Mouse (Mus musculus) gastrocnemius, postnatal 25 days (tissue): Measurements from ENCODE around the gene Knstrn. TPM values are rescaled to one million over a fixed set of nuclear protein-coding genes. Genes with fewer than 3 reads are reported as not detected.

Experiments
- DNase-seq: peaks from one replicate; pipeline ENCODE4 v3.0.0; 2022
- total RNA-seq, 2 experiments: library from RNA; stranded (reverse); gene quantifications; 1 replicate in 1 of 2; 2 replicates in 1 of 2; pipeline ENCODE4 v1.2.3; 2021

Knstrn gene
- total RNA-seq, 2 experiments from 2014 or later = 0.92 to 1.3 TPM

DNA sequence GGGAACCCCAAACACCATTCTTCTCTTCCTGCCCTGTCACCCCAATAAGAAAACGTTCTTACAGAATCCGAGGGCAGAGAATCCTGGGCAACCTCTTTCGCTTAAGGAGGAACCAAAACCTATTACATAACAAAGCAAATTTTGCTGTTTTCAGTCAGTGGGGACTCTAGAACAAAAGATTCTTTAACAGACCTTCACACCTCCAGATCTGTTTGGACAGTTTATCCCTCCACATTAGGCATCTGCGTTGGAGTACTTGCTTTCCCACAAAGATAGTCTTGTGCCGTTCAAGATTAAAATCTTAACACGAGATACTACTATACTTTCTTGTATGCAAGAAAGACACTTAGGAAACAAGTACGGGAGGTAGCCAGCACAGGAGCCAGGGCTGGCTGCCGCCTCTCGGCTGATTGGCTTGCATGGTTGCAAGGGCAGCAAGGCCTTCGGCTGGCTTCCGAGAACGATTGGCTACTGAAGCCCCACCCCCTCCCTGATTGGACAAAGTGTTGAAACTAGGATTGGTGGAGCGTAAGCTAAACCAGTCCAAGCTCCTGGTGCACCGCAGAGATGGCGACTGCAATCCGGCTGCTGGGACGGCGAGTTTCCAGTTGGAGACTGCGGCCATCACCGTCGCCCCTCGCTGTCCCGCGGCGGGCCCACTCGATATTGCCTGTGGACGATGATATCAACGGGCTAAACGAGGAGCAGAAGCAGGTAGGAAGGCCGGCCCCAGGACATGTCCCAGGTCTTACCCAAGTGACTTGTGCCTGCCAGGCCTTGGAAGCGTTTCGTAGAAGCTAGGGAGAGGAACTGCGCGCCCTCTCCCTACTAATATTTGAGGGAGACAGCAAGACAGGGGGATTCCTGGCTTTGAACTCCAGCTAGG is 47.9 kb downstream of the Knstrn start, which contains the start of gene Ivd:
TSS of gene Ivd (plus strand) at position 501 of the 886 bp plus-strand sequence.
- DNase-seq = peak; percentile 96

DNA sequence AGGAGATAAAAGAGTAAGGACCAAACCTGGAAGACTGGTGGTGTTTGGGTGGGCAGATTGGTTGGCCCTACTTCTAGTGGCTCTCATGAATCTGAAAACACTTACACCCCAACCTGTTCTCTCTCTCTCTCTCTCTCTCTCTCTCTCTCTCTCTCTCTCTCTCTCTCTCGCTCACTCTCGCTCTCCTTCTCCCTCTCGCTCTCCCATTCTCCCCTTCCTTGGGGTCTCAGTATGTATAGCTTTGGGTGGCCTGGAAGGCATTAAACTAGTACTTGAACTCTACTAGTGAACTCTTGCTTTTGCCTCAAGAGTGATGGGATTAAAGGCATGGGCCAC is 48.5 kb downstream of the Knstrn start:
- no peak for DNase-seq

DNA sequence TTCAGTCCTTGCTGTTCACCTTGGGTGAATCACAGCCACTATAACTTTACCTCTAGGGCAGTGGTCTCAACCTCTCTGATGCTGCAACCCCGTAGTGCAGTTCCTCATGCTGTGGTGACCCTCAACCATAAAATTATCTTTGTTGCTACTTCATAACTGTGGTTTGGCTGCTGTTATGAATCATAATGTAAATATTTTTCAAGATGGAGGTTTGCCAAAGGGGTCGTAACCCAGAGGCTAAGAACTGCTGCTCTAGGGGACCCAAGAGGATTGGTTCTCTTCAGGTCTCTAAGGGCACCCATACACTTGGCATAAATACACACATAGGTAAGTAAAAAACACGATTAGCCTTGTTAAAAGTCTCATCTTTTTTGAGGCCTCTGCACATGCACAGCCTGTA is 56.8 kb downstream of the Knstrn start:
- no peak for DNase-seq

DNA sequence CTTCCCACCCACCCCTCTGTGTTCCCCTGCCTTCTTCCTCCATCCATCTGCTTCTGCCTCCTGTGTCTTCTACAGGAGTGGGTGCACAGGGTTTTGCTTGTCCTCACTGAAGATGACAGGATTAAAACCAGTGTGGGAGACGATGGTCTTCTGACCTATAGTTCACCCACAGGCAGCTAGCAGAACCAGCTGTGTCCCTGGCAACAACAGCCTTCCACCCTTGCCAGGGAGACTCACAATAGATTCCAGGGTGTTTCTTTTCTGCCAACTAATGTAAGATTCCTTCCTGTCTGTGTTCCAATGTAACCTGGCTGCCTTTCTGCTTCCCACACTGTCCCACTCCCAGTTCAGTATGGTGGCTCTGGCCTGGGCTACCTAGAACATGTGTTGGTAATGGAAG is 57.2 kb downstream of the Knstrn start:
- no peak for DNase-seq

DNA sequence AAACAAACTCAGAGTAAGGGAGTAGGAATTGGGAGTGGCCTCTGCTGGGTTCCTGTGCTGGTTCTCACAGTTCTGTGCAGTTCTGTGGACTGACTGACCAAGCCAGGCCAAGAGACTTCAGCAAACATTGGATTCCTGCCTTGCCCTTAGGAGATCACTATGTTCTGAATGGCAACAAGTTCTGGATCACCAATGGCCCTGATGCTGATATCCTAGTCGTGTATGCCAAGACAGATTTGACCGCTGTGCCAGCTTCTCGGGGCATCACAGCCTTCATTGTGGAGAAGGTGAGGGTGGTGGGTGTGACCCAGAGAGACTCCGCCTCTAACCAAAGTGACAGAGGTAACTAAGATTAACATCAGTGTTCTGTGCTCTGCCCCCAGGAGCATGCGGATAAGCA is 59.2 kb downstream of the Knstrn start:
- DNase-seq = no peak

DNA sequence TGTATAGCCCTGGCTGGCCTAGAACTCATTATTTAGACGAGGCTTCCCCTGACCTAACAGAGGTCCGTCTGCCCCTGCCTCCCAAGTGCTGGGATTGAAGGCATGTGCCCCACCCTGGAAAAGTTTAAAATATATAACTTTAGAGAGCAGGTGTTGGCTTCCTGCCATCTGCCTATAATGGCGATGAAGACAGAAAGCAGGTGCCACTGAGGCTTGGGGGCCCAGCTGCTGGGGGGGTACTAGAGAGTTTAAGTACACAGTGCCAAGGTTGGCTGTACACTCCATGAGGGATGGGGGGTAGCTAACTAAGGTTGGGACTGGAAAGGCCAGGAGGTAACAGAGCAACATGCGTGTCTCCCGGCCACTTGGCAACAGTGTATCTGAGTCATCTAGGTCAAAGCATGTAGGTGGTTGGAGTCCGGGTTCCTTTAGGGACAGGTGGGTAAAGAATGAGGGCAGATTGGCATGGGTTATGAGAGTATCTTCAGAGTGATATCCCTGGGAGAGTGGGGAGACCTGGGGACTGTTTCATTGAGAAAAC is 60.2 kb downstream of the Knstrn start:
- DNase-seq = no peak

DNA sequence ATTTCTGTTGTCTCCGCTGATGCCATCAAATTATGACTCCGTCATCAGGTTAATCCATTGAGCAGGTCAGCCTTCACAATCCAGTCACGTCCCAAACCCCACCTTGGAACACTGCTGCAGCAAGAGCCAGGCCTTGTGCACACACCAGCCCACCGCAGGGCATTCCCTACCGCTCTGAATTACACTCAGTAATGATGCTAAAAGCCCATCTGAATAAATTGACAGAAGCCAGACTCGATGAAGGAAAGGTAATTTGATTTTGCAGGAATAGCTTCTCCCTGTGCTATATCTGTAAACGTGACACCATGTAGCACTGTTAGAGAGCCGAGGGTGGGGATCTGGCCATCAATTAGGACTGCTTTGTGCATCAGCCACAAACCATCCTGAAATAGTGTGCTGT is 61.5 kb downstream of the Knstrn start:
- no peak for DNase-seq

DNA sequence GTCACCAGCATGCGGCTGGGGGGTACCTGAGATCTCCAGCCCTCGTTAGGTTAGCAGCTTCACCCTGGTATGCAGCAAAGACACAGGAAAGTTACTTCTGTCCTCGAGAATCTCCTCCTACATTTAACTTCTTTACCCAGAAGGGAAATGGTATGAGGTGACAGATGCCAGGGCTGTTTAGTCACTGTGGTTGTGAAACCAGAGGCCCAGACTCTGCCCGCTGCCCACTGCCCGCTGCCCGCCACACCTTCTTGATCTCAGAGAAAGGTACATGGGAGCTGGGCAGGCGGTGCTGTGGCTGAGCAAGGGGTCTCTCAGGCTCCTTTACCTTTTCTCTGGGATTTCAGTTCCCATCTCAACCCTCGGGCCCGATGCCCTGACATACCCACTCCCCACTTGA is 62.6 kb downstream of the Knstrn start:
- DNase-seq = no peak

DNA sequence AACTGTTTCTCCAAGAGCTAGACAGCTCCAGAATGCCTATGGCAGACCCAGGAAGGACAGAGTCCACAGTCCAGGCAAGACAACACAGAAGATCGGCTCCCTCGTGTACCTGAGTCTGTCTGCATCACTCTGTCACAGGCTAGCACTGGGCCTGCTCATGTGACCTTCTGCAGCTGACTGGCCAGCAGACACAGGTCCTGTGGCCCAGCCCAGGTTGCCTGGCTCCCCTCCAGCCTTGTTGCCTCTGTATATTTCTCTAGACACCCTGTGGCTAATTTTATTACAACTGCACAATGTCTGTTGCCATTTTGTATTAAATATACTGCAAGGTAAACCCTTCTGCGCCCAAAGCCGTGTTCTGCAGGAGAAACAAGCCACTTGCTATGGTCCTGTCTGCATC is 67.2 kb downstream of the Knstrn start:
- DNase-seq = no peak

DNA sequence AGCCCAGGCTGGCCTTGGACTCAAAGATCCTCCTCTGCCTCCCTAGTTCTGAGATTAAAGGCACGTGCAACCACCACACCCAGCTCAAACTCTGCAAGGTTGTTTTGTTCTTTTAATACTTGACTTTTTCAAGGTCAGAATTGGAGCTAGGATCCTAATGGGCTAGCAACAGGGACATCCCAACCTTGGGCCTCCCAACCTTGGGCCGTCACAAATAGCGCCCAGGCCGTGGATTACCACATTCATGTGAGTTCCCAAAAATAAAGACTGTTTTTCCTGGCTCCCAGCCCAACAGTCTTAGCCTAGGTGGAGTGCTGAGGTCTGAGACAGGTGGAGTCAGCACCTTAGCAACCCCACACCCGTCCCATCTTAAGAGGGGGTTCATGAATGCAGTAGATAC is 68.2 kb downstream of the Knstrn start:
- DNase-seq = no peak

DNA sequence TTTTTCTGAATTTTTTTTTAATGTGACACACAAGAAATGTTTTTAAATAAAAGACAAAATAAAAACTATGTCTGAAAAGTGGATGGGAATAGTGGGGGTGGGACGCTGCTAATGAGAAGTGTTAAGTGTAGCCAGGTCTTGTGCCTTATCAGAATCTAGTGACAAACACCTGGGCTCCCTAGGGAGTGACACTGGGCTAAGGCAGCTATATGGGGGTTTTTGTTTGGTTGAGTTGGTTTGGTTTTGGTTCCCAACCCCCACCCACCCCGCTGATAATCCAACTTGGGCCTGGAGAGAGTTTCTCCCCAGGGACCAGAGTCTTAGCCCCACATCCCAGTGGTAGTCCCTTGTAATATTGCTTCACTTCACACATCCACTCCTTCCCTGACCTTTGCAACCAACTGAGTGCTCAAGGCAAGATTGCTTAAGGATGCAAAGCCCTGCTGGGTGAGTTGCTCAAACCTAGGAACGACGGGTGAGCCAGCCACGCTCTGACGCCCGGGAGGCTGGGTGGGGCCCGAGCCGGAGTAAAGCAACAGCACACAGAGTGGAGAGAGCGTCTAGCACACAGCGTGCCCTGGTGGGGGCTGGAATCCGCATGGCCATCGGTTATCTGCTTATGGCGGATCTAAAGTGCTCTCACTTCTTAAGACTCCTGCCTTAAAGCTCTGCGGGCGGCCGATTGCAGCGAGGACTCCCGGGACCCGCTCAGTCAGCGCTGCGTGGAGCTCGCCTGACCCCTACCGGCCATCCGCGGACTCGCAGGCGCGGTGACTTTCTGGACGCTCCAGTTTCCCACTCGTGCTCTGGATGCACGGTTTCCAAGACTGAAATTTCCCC is 69.3 kb downstream of the Knstrn start:
- peak; percentile 70 for DNase-seq

DNA sequence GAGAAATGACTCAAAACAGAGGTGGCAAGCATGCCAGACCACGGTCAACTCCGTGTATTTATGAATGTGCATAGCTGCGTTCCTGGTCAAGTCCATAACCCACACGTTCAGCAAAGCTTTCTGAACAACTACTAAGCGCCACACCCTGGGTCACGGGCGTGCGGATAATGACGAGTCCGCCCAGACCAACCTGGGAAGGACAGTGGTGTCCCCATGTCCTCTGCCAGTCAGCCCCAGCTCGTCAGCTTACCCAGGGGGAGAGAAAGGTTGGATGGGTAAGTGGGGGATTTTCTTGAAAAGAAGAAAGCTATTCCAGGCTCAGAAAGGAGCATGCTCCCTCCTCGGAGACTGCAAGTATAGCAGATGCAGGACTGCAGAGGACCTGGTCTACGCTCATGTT is 73.6 kb downstream of the Knstrn start:
- DNase-seq = no peak

DNA sequence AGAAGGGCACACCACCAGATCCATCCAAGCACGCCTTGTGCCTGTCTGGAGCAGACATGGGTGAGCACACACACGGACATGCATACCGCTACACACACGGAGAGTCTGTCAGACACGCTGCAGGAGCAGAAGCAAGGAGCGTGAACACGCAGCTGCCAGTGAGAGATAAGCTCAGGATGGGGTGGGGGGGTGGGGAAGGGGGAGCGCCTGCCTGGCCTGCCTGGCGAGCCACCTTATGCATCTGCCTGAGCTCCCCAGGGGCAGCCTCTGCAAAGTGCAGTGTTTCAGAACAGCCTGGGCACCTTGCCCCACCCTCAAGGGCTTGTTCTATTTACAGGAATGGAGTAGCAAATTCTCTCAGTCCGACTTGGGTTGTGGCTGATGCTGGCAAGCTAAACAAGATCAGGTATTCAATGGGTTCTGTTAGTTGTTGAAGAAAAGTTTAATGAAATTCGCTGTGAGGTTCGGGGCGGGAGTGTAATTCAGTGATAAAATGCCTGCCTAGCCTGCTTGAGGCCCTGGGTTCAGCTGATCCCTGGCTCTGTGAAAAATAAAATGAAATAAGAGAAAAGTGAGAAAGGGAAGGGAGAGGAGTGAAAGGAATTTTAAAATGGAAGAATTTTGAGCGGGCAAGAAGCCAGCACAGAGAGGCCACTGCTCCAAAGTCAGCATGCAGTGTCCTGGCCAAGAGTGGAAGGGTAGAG is 74.2 kb downstream of the Knstrn start:
- no peak for DNase-seq

DNA sequence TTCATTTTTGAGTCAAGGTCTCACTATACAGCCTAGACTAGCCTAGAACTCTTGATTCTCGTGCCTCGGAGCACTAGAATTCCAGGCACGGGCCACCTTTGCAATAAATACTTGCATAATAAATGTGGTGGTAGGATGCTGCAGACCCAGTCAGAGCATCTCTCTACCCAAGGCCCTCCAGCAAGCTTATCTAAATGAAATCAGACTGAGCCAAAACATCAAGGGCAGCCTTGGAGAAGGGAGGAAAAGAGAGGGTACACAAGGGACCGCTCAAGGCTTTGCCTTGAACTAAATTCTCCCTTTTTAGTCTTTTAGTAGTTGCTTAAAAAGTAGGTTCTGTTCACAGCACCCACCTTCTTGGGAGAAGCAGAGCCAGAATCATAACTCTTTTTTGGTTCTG is 77.4 kb downstream of the Knstrn start:
- no peak for DNase-seq

DNA sequence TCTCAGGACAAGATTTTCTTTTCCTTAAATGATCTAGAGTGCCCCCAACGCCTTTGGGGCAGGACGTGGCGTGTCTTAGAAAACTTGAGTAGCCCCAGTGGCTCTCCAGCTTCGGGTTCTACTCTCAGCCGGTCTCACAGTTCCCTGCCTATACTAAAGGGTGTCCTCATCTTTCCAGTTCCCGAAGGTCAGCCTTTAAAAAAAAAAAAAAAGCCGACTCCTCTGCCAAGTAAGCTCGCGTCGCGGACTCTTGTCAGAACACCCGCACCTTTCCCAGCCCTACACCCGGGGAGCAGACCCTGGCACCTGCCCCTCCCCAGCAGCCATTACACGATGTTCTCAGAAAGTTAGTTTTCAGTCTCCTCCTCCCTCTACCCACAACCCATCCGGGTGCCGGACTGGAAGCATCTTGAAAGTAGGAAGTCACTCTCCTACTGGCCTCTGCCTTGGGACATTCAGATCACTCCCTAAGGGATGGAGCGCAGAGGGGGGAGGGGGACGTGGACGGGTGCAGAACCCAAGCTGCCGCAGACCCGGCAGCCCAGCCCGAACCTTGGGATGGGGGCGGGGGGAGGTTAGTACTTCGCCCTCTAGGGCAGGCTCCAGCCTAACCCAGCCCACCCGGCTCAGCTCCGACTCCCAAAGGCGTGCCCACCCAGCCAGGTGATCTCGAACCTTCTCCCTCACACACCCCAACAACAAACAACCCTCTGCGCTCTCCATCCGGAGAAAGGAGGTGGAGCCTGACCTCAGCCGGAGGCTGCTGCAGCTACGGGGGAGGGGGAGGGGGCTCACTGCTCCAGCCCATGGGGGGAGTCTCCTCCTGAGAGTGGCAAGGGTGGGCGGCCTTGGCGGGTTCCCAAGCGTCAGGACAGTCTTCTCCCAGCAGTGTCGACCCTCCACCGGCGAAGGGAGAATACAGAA is 82.4 kb downstream of the Knstrn start:
- peak; percentile 61 for DNase-seq

DNA sequence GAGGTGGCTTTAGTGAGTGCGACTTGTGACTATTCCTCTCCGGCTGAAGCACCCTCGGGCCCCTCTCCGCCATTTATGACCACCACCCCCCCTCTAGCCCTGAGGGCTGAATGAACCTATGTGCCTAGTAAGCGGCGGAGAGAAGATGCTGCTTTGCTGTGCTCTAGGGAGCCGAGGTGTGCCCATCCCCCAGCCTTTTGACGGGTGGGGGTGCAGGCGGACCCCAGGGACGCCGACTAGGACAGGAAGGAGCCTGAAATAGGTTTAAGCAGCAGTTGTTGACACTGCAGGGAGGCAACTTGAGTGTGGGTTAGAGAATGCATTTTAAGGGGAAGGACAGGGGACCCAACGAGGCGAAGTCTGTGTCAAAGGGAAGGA is 83.1 kb downstream of the Knstrn start:
- DNase-seq = no peak

DNA sequence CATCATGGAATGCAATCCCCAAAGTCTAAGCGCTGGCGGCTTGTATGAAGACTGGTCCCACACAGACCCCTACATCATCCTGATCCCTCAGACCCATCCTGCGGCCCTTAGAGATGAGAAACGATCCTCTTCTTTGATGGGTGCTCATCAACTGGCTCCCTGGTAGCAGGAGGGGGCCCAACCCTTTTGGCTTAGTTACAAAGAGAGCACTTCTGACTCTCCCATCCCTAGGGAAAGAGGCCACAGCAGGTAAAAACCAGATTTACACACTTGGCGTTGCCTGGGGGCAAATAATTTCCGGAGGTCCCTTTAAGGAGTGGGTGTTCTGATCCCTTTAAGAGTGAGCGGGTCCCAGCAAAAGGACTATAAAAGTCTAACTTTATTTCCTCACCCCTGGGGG is 83.6 kb downstream of the Knstrn start:
- DNase-seq = no peak

DNA sequence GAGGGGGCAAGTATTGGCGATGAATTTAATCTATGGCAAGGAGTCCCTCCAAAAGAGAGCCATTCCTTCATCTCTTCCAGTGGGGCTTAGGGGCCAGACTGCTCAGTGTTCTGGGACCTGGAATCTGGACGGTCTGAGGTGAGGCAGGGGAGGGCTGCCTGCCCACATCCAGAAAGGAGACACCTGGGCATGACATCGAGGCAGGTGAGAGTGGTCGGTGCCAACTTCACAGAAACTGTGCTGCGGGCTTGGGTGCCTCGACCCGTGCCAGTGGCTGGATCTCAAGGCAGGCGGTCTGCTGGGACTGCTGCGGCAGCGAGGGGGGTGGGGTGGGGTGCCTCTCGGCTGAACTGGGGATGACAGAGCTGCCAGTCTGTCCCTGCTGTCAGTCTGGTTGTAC is 84.0 kb downstream of the Knstrn start:
- no peak for DNase-seq

DNA sequence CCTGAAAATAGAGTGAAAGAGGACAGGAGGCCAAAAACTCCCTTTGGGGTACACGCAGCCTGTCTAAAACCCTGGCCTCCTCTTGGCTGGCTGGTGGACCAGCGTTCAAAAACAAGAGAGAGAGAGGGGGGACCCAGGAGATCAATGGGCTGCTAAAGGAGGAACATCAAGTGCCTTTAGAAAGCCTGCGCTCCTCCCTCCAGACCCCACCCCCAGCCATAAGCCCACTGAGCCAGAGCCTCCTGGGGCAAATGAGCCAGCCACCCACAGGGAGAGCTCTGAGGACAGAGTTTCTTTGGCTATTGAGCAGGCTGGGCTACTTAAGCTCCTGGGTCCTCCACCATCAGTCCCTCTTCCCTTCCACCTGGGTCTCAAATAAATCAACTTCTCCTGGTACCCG is 85.0 kb downstream of the Knstrn start:
- DNase-seq = no peak

DNA sequence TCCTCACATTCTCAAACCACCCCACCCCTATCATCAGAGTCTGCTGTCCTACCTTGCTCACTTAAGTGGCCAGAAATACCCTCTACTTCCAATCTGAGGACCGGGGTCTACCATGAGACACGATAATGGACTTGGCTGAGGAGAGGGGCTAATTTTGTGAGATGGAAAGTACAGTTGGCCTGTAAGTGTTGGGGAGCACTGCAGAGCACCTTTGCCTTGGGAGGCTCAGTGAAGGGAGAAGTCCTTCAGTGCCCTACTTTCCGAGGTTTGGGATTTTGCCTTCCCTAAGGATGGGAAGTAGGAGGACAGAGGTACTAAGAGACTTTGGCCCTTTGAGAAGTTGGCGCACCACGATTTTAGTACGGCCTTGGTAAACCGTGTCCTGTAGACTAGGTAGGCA is 85.5 kb downstream of the Knstrn start:
- DNase-seq = no peak
